Mouse (Mus musculus) heart, postnatal 36 days (tissue): ENCODE results near the gene Gm20772. TPM values are rescaled to one million over a fixed set of nuclear protein-coding genes. Genes with fewer than 3 reads are reported as not detected.
"Not testable (repeated sequence)": the region's sequence is repeated elsewhere in the genome, so short reads cannot be mapped to it uniquely, and the experiment has no call there.

Experiments used
- DNase-seq, 2 experiments: peaks; one replicate each; pipeline ENCODE4 v3.0.0; 2021 to 2022
- intact Hi-C: fragments of 180-260 bp; cut with DNase I; formaldehyde crosslinking; loops from one replicate; pipeline ENCODE4 v1.15.1; 2025
- total RNA-seq, 2 experiments: library from RNA; stranded (reverse); gene quantifications; 2 replicates each; pipeline ENCODE4 v1.2.3; 2021

Gene Gm20772
- total RNA-seq, result not detected

DNA sequence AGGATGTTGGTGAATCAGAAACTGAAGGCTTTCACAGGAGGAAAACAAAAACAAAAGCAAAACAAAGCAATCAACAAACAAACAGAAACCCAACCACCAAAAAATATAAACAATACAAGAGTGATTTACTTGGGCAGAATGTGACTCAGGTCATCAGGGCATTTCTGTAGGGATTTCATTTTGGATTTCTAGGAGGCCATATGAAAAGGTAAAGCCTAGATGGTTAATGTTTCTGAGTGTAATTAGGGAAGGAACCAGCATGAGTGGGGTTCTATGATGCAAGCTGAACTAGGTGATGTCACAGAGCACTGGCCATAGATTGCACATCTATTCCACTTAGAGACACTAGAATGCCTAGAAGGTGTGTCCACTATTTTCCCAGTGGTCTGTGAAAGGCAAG is at the start of gene Gm20772, which contains the start of gene Gm20831:
Gene Gm20772 (plus strand): TSS at position 301 of the 400 bp plus-strand sequence.
Gene Gm20831 (plus strand): TSS at position 301 of the 400 bp plus-strand sequence.
- DNase-seq, intact Hi-C loops: not testable (repeated sequence)

DNA sequence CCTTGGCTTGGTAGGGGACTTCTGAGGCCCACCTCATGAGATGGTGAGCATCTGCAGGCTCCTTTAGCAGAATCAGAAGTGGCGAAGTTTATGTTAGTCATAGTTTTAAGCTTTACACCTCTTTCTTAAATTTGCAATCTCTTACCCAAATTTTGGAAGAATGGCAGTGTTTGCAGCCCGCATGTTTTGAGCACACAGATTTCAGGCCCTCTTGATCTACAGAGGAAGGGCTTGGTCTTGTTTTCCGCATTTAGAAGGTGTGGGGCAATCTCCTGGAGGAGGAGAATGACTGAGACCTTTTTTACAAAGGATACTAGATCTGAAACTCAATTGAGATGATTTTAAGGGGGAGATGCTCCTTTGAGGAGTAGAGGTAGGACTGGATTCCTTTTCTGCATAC is 28.4 kb upstream of the Gm20772 start, which contains the start of gene Gm21904:
Gene Gm21904 (minus strand): TSS at position 101 of the 400 bp plus-strand sequence.
- DNase-seq, intact Hi-C loops: not testable (repeated sequence)

Other genes with a start within 250 kb of the Gm20772 start
- not detected for gene Gm21904, start 28.5 kb upstream of the Gm20772 start, total RNA-seq
- not detected for gene Gm20831, start within 50 bp of the Gm20772 start, total RNA-seq
- gene Srsy, start 62.6 kb downstream of the Gm20772 start, total RNA-seq, result not detected
- not detected for gene Gm21764, start 187.1 kb downstream of the Gm20772 start, total RNA-seq
- not detected for gene Ssty1, start 214.4 kb downstream of the Gm20772 start, total RNA-seq